Mouse (Mus musculus) liver, postnatal 0 days (tissue): ENCODE data around the gene Smap1. TPM values are rescaled to one million over a fixed set of nuclear protein-coding genes. Genes with fewer than 3 reads are reported as not detected.

Experiments used
- ATAC-seq: fragments of 200-750 bp; cut with Nextera tagmentation; 2 replicates; pipeline ENCODE4 v1.8.0; 2017; ENCODE audit warnings: mild to moderate bottlenecking, moderate library complexity
- DNase-seq: peaks from one replicate; pipeline ENCODE4 v3.0.0-alpha.2; 2016
- H3K27ac ChIP-seq: fragments of 300-500 bp; sonication (generic); 2 replicates; pipeline ENCODE4 v1.5.1; 2014; ENCODE audit warnings: antibody characterized with exemption, moderate library complexity, mild to moderate bottlenecking, low read depth
- H3K27me3 ChIP-seq: fragments of 300-500 bp; sonication (generic); 2 replicates; pipeline ENCODE4 v1.6.1; 2014; ENCODE audit warnings: low read length, control low read depth, mixed read lengths; ENCODE audit not compliant: insufficient read depth
- H3K36me3 ChIP-seq: fragments of 300-500 bp; sonication (generic); replicated peaks from 2 replicates; pipeline ENCODE4 v1.6.1; 2014; ENCODE audit warnings: mild to moderate bottlenecking, control low read depth, low read length, moderate library complexity, mixed read lengths; ENCODE audit not compliant: insufficient read depth
- H3K4me1 ChIP-seq: fragments of 300-500 bp; sonication (generic); 2 replicates; pipeline ENCODE4 v1.6.1; 2014; ENCODE audit warnings: antibody characterized with exemption, mild to moderate bottlenecking, control low read depth; ENCODE audit not compliant: insufficient read depth
- H3K4me2 ChIP-seq: fragments of 300-500 bp; sonication (generic); 2 replicates; pipeline ENCODE4 v1.6.1; 2014; ENCODE audit warnings: low read depth, mild to moderate bottlenecking, low read length, moderate library complexity, mixed read lengths
- H3K4me3 ChIP-seq: fragments of 300-500 bp; sonication (generic); 2 replicates; pipeline ENCODE4 v1.5.1; 2014; ENCODE audit warnings: low read depth, low read length
- H3K9ac ChIP-seq: fragments of 300-500 bp; sonication (generic); replicated peaks from 2 replicates; pipeline ENCODE4 v1.6.1; 2014; ENCODE audit warnings: mild to moderate bottlenecking, moderate library complexity
- H3K9me3 ChIP-seq: fragments of 300-500 bp; sonication (generic); 2 replicates; pipeline ENCODE4 v1.6.1; 2016; ENCODE audit warnings: mild to moderate bottlenecking, control low read depth, low read length, mixed read lengths
- CTCF ChIP-seq: sonication (generic); IDR thresholded peaks from 2 replicates; pipeline ENCODE4 v1.5.1; 2016; ENCODE audit warnings: antibody characterized with exemption, low read depth
- EP300 ChIP-seq: IDR thresholded peaks from 2 replicates; pipeline ENCODE4 v1.6.1; 2016; ENCODE audit warnings: antibody characterized with exemption, low read depth, mild to moderate bottlenecking
- WGBS: fragments of 180-500 bp; shearing (Covaris S2); extraction: QIAGEN DNeasy Blood & Tissue Kit; methylation state at CpG from one replicate; pipeline ENCODE4 v1.1.7; 2014; ENCODE audit not compliant: insufficient replicate concordance; 5-methylcytosine and 5-hydroxymethylcytosine counted together
- polyA plus RNA-seq: library from polyadenylated mRNA; unstranded; fragments of >200 nt; fragmentation: Nextera tagmentation; extraction: Ambion mirVana; gene quantifications from 2 replicates; pipeline ENCODE4 v1.2.1, GENCODE M21; 2015

The Smap1 gene
- polyA plus RNA-seq, 1 experiment from 2014 or later: 29.8 TPM

DNA sequence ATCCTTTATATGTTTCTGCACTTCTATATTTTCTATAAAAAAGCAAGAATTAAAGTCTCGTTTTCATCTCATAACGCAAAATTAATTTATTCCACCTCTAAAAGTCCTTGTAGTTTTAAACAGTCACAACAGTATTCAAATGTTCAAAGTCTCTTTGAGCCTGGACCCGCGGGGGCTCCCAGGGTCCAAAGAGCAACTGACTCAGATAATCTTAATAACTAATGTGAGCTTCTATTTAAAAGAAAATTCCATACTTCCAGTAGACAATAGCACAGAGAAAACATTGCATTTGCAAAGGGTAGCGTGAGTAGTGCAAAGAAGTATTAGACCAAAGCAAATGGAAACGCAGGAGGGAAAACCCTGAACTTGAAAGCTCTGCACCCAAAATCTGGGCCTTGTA lies 36.0 kb upstream of the Smap1 start:
- no peak for TF ChIP-seq EP300
- no peak for TF ChIP-seq CTCF

DNA sequence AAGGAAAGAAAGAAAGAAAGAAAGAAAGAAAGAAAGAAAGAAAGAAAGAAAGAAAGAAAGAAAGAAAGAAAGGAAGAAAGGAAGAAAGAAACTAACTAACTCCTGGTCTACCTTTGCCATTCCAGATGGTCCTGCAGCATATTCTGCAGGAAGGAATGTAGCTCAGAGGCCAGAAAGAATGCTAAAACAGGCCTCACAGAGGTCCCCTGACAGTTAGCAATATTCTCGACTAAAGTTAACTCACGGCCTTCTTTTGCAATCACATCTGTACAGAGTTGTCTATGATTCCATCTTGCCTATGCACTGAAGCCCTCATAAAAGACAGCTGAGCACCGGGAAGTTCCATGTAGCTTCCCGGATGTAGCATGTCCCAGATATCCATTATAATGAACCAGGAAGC lies 33.4 kb upstream of the Smap1 start:
- Histone ChIP-seq H3K27me3 (no peaks in the 10 kb centered on the region), H3K9ac (no peak overlapping the region), H3K4me3 (no peak overlapping the region), H3K27ac (no peak overlapping the region), H3K9me3 (no peaks in the 10 kb centered on the region), H3K4me1 (no peaks in the 10 kb centered on the region), H3K36me3 (no peaks in the 10 kb centered on the region), H3K4me2 (no peak overlapping the region)
- 80% methylated on average over 4 of the region's 4 CpGs for WGBS
- no peak for DNase-seq
- TF ChIP-seq CTCF (no peak), EP300 (no peak)
- ATAC-seq: no peak

More for the DNA sequence above, 36.0 kb upstream of the Smap1 start:
- Histone ChIP-seq H3K9me3 (no peaks in the 10 kb centered on the region), H3K9ac (no peak overlapping the region), H3K27me3 (no peaks in the 10 kb centered on the region), H3K4me3 (no peak overlapping the region), H3K4me2 (no peak overlapping the region), H3K4me1 (peaks cover 4% of the 10 kb centered on the region), H3K36me3 (no peaks in the 10 kb centered on the region), H3K27ac (no peak overlapping the region)
- ATAC-seq (no peak), DNase-seq (no peak)
- WGBS: 79% methylated on average over 6 of the region's 6 CpGs

DNA sequence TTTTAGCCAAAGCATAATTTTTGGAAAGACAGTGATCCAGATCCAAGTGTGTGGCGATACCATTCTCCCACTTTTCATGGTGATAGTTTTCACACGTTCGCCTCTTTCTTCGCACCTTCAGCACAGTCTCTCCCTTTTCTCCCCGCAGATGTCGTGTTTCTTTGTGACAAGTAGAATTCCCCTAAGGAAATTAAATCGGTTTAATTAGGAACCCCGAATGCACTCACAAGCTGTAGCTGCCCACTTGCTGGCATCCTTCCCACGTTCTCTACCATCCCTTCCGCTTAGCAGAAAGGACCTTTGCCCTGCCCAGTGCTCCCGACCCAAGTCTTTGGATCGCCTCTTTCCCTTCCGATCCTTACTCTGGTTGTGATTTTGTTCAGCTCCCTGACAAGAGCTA lies 31.8 kb upstream of the Smap1 start:
- Histone ChIP-seq H3K9ac (no peak overlapping the region), H3K9me3 (no peaks in the 10 kb centered on the region), H3K27ac (no peak overlapping the region), H3K36me3 (no peaks in the 10 kb centered on the region), H3K4me2 (no peak overlapping the region), H3K27me3 (no peaks in the 10 kb centered on the region), H3K4me3 (no peak overlapping the region), H3K4me1 (no peaks in the 10 kb centered on the region)
- no peak for TF ChIP-seq EP300
- TF ChIP-seq CTCF: no peak
- ATAC-seq: no peak
- WGBS: 74% methylated on average over 13 of the region's 13 CpGs
- DNase-seq: no peak

DNA sequence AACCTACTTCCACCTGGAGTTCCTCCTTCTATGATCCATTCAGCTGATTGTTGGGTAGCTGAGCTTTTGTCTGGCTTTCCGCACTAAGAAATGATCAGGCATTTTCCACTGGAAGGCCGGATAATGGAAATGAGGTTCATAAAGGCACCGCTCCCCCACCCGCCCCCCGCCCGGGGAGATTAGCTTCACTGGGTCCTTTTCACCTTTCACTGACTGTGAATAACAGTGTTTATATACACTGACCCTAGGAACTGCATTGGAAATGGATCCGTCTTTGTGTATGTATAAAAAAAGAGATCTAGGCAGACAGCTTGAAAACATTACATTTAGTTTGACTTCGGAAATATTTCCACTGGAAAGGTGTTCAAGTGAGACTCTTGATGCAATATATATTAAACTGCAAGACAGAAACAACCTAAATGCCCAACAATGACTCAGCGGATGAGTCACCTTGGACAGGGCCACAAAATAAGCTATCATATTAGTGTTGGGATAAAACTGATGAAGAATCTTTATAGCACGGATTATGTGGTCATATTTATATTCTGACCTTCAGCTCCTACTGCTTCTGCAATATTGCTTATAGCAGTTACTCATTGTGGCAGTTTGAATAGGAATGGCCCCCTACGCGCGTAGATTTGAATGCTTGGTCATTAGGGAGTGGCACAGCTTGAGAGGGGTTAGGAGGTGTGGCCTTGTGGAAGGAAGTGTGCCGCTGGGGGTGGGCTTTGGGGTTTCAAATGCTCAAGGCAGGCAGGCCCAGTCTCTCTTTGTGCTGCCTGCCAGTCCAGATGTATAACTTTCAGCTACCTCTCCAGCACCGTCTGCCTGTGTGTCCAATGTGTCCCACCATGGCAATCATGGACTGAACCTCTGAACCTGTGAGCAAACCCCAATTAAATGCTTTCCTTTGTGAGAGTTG lies 26.9 kb upstream of the Smap1 start:
- no peaks in the 10 kb centered on the region for H3K27me3 ChIP-seq
- no peaks in the 10 kb centered on the region for H3K9me3 ChIP-seq
- no peaks in the 10 kb centered on the region for H3K36me3 ChIP-seq
- H3K27ac ChIP-seq: no peak overlapping the region
- H3K9ac ChIP-seq: no peak overlapping the region
- H3K4me1 ChIP-seq: no peaks in the 10 kb centered on the region
- no peak overlapping the region for H3K4me3 ChIP-seq
- H3K4me2 ChIP-seq: no peak overlapping the region
- ATAC-seq (no peak), DNase-seq (no peak)
- TF ChIP-seq EP300 (no peak), CTCF (no peak)
- 82% methylated on average over 15 of the region's 15 CpGs for WGBS

GRCm38 (mm10) chr1:23948290-23948689 lies 26.2 kb upstream of the Smap1 start:
- H3K36me3 ChIP-seq: no peaks in the 10 kb centered on the region
- no peak overlapping the region for H3K4me2 ChIP-seq
- no peaks in the 10 kb centered on the region for H3K4me1 ChIP-seq
- 86% methylated on average over 7 of the region's 7 CpGs for WGBS
- H3K27me3 ChIP-seq: no peaks in the 10 kb centered on the region
- TF ChIP-seq CTCF: no peak
- no peak for TF ChIP-seq EP300
- H3K4me3 ChIP-seq: no peak overlapping the region
- no peak for ATAC-seq
- no peaks in the 10 kb centered on the region for H3K9me3 ChIP-seq
- no peak overlapping the region for H3K27ac ChIP-seq
- H3K9ac ChIP-seq: no peak overlapping the region
- no peak for DNase-seq

DNA sequence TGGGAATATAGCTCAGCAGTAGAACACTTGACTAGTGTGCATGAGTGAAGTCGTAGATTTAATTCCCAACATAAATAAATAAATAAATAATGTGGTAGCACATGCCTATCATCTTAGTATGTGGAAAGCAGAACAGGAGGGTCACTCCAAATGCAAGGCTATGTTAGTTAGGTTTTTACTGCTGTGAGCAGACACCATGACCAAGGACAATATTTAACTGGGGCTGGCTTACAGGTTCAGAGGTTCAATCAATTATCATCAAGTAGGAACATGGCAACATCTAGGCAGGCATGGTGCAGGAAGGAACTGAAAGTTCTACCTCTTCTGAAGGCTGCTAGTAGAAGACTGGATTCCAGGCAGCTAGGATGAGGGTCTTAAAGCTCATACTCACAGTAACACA lies 22.0 kb upstream of the Smap1 start:
- WGBS: 84% methylated on average over 1 of the region's 1 CpGs

More for the DNA sequence above, 22.0 kb upstream of the Smap1 start:
- DNase-seq: no peak
- no peak overlapping the region for H3K27ac ChIP-seq
- no peak overlapping the region for H3K4me2 ChIP-seq
- no peaks in the 10 kb centered on the region for H3K27me3 ChIP-seq
- H3K9me3 ChIP-seq: no peaks in the 10 kb centered on the region
- no peak overlapping the region for H3K9ac ChIP-seq
- no peaks in the 10 kb centered on the region for H3K4me1 ChIP-seq
- H3K36me3 ChIP-seq: no peaks in the 10 kb centered on the region
- no peak for ATAC-seq
- TF ChIP-seq EP300: no peak
- no peak for TF ChIP-seq CTCF
- no peak overlapping the region for H3K4me3 ChIP-seq
